Mouse (Mus musculus): Measurements from ENCODE around the gene Calhm1. TPM values are rescaled to one million over a fixed set of nuclear protein-coding genes. Genes with fewer than 3 reads are reported as not detected.

The Calhm1 gene
- total and polyA plus RNA-seq, 2 experiments from 2014 or later, result not detected

DNA sequence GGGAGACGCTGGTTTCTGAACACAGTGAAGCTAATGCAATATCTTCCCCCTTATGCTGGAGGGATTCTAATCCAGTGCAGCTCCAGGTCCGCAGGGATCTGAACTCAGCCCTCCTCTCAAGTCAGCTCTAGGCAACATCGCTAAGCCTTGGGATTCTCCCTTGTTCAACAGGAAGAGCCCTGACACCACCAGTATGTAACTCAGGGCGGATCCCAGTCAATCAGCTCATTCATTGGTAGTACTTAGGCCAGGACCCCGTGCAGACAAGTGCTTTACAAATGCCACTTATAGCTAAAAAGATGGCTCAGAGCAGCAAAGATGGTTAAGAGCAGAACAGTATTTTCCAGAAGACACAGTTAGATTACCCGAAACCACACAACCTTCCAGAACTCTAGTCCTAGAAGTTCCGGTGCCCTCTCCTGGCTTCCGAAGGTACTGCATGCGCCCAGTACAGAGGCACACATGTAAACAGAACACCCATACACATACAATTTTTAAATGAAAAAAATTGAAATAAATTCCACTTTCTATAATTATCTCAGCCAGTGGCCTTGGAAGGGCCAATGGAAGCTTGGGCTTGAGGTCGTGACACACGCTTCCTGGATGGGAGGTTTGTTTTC lies 24.8 kb upstream of the Calhm1 start:
- no peaks in the 10 kb centered on the region for H3K9me3 ChIP-seq (ENCODE audit: low read length)
- H3K4me1 ChIP-seq (ENCODE audit: insufficient read depth), result no peaks in the 10 kb centered on the region
- DNase-seq, result peak; percentile 89
- TF ChIP-seq CTCF (IDR thresholded peaks at IDR 0.05; ENCODE audit: low read depth), result peak; percentile 87
- peaks cover 5% of the 10 kb centered on the region; the same call in 1 of the 2 replicates for H3K27me3 ChIP-seq (ENCODE audit: insufficient read depth, low read length)
- H3K36me3 ChIP-seq (ENCODE audit: insufficient read depth), result no peaks in the 10 kb centered on the region
- ATAC-seq, result peak; percentile 76
- WGBS, result 19% methylated on average over 11 of the region's 11 CpGs
- no peak overlapping the region for H3K9ac ChIP-seq
- H3K4me2 ChIP-seq (ENCODE audit: low read depth), result peak overlapping the region; percentile 20
- no peak overlapping the region for H3K4me3 ChIP-seq (ENCODE audit: low read depth, low read length)
- H3K27ac ChIP-seq (ENCODE audit: low read depth, low read length), result no peak overlapping the region

GRCm38 (mm10) chr19:47168223-47168622 lies 24.2 kb upstream of the Calhm1 start:
- TF ChIP-seq CTCF (IDR thresholded peaks at IDR 0.05; ENCODE audit: low read depth), result peak; percentile 82
- H3K4me2 ChIP-seq (ENCODE audit: low read depth), result peak overlapping the region; percentile 20; the same call in 1 of the 2 replicates
- H3K4me3 ChIP-seq (ENCODE audit: low read depth, low read length), result no peak overlapping the region
- no peaks in the 10 kb centered on the region for H3K4me1 ChIP-seq (ENCODE audit: insufficient read depth)
- WGBS, result 7% methylated on average over 13 of the region's 13 CpGs
- H3K36me3 ChIP-seq (ENCODE audit: insufficient read depth), result no peaks in the 10 kb centered on the region
- peak; percentile 29; the same call in 1 of the 2 replicates for ATAC-seq
- no peak overlapping the region for H3K27ac ChIP-seq (ENCODE audit: low read depth, low read length)
- peak; percentile 60 for DNase-seq
- no peaks in the 10 kb centered on the region for H3K9me3 ChIP-seq (ENCODE audit: low read length)
- no peak overlapping the region for H3K9ac ChIP-seq
- H3K27me3 ChIP-seq (ENCODE audit: insufficient read depth, low read length), result peaks cover 5% of the 10 kb centered on the region; the same call in 1 of the 2 replicates

GRCm38 (mm10) chr19:47167617-47168214 lies 23.7 kb upstream of the Calhm1 start:
- H3K27ac ChIP-seq (ENCODE audit: low read depth, low read length), result no peak overlapping the region
- H3K9me3 ChIP-seq (ENCODE audit: low read length), result no peaks in the 10 kb centered on the region
- DNase-seq (no peak), ATAC-seq (no peak)
- H3K4me3 ChIP-seq (ENCODE audit: low read depth, low read length), result no peak overlapping the region
- H3K4me2 ChIP-seq (ENCODE audit: low read depth), result no peak overlapping the region
- H3K4me1 ChIP-seq (ENCODE audit: insufficient read depth), result no peaks in the 10 kb centered on the region
- no peak for TF ChIP-seq CTCF (IDR thresholded peaks at IDR 0.05; ENCODE audit: low read depth)
- 54% methylated on average over 7 of the region's 7 CpGs for WGBS
- no peaks in the 10 kb centered on the region for H3K36me3 ChIP-seq (ENCODE audit: insufficient read depth)
- H3K9ac ChIP-seq, result no peak overlapping the region
- H3K27me3 ChIP-seq (ENCODE audit: insufficient read depth, low read length), result peaks cover 5% of the 10 kb centered on the region; the same call in 1 of the 2 replicates

DNA sequence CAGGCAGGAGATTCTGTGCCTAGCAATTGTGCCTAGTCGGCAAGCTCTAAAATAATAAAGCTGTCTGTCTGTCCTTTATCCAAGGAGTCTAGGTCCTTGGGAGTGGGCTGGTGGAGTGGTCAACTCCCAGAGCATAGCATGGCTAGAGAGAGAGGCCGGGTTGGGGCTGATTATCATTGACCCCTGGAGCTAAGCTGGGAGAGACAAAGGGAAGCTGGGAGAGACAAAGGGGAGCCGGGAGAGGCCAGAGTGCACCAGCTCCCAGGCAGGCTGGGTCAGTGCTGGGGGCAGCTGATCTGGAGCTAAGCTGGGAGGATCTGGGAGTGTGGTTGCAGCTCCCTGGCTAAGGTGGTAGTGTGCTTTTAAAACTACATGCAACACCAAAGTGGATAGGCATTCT lies 22.7 kb upstream of the Calhm1 start:
- H3K27ac ChIP-seq (ENCODE audit: low read depth, low read length), result no peak overlapping the region
- TF ChIP-seq CTCF (IDR thresholded peaks at IDR 0.05; ENCODE audit: low read depth), result no peak
- no peak overlapping the region for H3K9ac ChIP-seq
- H3K4me1 ChIP-seq (ENCODE audit: insufficient read depth), result no peaks in the 10 kb centered on the region
- no peak overlapping the region for H3K4me3 ChIP-seq (ENCODE audit: low read depth, low read length)
- DNase-seq (no peak), ATAC-seq (no peak)
- 17% methylated on average over 3 of the region's 3 CpGs for WGBS
- no peaks in the 10 kb centered on the region for H3K9me3 ChIP-seq (ENCODE audit: low read length)
- no peaks in the 10 kb centered on the region for H3K36me3 ChIP-seq (ENCODE audit: insufficient read depth)
- peaks cover 5% of the 10 kb centered on the region; the same call in 1 of the 2 replicates for H3K27me3 ChIP-seq (ENCODE audit: insufficient read depth, low read length)
- no peak overlapping the region for H3K4me2 ChIP-seq (ENCODE audit: low read depth)

- H3K4me2 ChIP-seq (ENCODE audit: low read depth), result no peak overlapping the region
- no peaks in the 10 kb centered on the region for H3K9me3 ChIP-seq (ENCODE audit: low read length)
- H3K27ac ChIP-seq (ENCODE audit: low read depth, low read length), result no peak overlapping the region
- no peaks in the 10 kb centered on the region for H3K36me3 ChIP-seq (ENCODE audit: insufficient read depth)
- no peak overlapping the region for H3K9ac ChIP-seq
- WGBS, result 97% methylated on average over 6 of the region's 6 CpGs
- DNase-seq, result no peak
- no peak for ATAC-seq
- TF ChIP-seq CTCF (IDR thresholded peaks at IDR 0.05; ENCODE audit: low read depth), result no peak
- no peak overlapping the region for H3K4me3 ChIP-seq (ENCODE audit: low read depth, low read length)
- no peaks in the 10 kb centered on the region for H3K4me1 ChIP-seq (ENCODE audit: insufficient read depth)
- H3K27me3 ChIP-seq (ENCODE audit: insufficient read depth, low read length), result peaks cover 5% of the 10 kb centered on the region; the same call in 1 of the 2 replicates
These were observed 19.2 kb upstream of the Calhm1 start for GRCm38 (mm10) chr19:47163176-47163744.

DNA sequence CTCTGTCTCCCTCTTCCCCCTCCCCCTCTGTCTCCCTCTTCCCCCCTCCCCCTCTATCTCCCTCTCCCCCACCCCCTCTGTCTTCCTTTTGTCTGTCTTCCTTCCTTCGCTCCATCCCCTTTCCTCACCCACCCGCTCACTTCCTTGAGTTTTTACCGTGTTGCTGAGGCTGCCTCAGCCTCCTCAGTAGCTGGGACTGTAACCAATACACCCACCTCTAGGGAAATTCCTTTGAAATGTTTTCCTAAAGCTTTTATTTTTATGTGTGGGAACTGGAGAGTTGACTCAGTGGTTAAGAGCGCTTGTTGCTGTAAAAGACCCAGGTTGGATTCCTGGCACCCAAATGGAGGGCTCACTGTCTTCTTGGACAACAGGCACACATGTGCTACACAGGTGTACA lies 17.6 kb upstream of the Calhm1 start:
- WGBS, result 54% methylated on average over 4 of the region's 4 CpGs
- Histone ChIP-seq H3K4me2 (ENCODE audit: low read depth) (no peak overlapping the region), H3K9ac (no peak overlapping the region), H3K27me3 (ENCODE audit: insufficient read depth, low read length) (no peaks in the 10 kb centered on the region), H3K4me1 (ENCODE audit: insufficient read depth) (no peaks in the 10 kb centered on the region), H3K9me3 (ENCODE audit: low read length) (no peaks in the 10 kb centered on the region), H3K27ac (ENCODE audit: low read depth, low read length) (no peak overlapping the region), H3K36me3 (ENCODE audit: insufficient read depth) (no peaks in the 10 kb centered on the region), H3K4me3 (ENCODE audit: low read depth, low read length) (no peak overlapping the region)
- ATAC-seq, result no peak
- TF ChIP-seq CTCF (IDR thresholded peaks at IDR 0.05; ENCODE audit: low read depth), result no peak
- no peak for DNase-seq

GRCm38 (mm10) chr19:47157664-47158063 lies 13.6 kb upstream of the Calhm1 start, which contains the start of gene Calhm3:
TSS of gene Calhm3 (minus strand) at chr19:47157764.
- DNase-seq (no peak), ATAC-seq (no peak)
- Histone ChIP-seq H3K27me3 (ENCODE audit: insufficient read depth, low read length) (no peaks in the 10 kb centered on the region), H3K4me3 (ENCODE audit: low read depth, low read length) (no peak within 1 kb of the TSS), H3K27ac (ENCODE audit: low read depth, low read length) (no peak within 1 kb of the TSS), H3K4me2 (ENCODE audit: low read depth) (no peak within 1 kb of the TSS), H3K9me3 (ENCODE audit: low read length) (no peaks in the 10 kb centered on the region), H3K9ac (no peak within 1 kb of the TSS), H3K36me3 (ENCODE audit: insufficient read depth) (no peaks in the 10 kb centered on the region), H3K4me1 (ENCODE audit: insufficient read depth) (no peaks in the 10 kb centered on the region)
- WGBS, result 84% methylated on average over 11 of the region's 11 CpGs
- TF ChIP-seq CTCF (IDR thresholded peaks at IDR 0.05; ENCODE audit: low read depth), result no peak
